Mouse (Mus musculus) adrenal gland, adult 2 months (tissue): Measurements from ENCODE around the gene Azi2. TPM values are rescaled to one million over a fixed set of nuclear protein-coding genes. Genes with fewer than 3 reads are reported as not detected.

Source experiments
- DNase-seq: peaks from one replicate; pipeline ENCODE4 v3.0.0; 2021
- microRNA-seq, 2 experiments: library from miRNA; unstranded; fragments of <30 nt; microRNA quantifications; one replicate each; pipeline ENCODE4 v1.2.0; 2021
- polyA plus RNA-seq: library from polyadenylated mRNA; depleted of rRNA; stranded (reverse); fragments of >200 nt; gene quantifications from 2 replicates; pipeline ENCODE4 v1.2.3, GENCODE M21; 2012; rRNA removed
- total RNA-seq, 2 experiments: library from RNA; stranded (reverse); gene quantifications; 2 replicates each; pipeline ENCODE4 v1.2.3; 2021

Gene Azi2
- total and polyA plus RNA-seq, 3 experiments, result 37.5 to 76.7 (median 68.6) TPM

DNA sequence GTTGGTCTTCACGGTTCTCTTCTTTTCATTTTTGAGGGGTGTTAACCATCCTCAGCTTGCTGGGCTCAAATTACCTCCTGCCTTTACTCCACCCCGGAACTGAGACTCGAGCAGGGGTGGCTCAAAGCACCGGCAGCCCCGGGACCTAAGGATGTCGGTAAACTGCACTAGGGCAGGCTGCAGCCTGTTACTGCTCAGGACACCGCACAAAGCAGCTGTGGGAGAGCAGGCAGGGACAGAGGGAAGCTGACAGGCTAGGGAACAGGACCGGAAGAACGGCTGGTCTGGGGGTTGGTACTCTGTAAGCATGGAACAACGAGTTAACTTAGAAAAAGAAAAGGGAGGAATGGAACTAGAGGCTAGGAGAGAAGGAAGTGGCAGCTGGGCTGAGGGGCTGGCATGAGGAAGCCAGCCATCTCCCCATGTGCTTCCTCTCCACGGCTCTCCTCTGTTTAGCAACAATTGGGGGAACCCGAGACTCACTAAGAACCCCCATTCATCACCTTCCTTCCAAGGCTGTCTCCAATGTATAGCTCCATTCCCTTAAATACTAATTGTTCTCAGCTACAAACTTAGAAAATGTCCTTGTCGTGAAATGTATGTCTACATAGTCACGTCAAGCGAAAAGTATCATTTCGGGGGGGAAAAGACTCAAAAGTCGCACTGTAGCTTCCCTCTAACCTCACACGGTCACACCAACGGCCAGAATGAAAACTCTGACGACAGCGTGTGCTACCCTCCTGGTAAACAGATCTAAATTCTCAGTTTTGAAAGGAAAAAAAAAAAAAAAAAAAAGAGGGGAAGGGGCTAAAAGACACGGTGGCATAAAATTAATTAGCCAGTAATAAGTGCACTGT is 42.5 kb downstream of the Azi2 start:
- DNase-seq, result no peak

DNA sequence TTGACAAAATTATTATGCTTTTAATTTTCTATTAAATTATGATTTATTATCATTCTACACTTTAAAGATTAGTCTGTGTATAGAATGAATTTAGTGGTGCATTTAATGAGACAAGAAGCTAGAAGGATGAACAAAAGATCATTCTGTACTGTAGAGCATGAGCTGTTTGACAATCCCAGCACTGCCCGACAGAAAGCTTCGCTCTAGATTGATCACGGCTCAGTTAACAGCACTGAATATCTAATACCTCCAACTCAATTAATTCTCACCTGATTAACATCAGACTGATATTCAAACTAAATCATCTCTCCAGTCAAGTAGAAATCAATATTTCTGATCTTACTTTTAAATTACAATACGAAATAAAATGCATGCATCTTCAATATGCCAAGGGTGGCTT is 43.5 kb downstream of the Azi2 start:
- DNase-seq, result no peak

DNA sequence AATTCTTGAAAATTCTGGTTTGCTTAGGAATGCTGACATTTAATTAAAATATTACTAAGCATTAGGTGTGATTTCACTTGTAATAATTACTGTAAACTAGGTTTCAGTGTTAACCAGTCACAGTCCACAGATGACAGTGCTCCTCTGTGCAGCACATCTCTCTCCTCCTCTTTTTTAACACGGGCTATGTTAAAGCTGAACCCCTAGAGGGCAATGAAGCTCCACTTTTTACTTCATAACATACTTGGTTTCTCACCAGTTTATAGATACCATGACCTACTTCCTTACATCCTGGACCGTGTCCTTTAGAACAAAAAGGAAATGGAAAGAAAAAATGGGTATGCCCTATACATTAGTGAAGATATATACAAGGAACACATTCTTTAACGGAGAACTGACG is 59.1 kb downstream of the Azi2 start:
- DNase-seq, result no peak

DNA sequence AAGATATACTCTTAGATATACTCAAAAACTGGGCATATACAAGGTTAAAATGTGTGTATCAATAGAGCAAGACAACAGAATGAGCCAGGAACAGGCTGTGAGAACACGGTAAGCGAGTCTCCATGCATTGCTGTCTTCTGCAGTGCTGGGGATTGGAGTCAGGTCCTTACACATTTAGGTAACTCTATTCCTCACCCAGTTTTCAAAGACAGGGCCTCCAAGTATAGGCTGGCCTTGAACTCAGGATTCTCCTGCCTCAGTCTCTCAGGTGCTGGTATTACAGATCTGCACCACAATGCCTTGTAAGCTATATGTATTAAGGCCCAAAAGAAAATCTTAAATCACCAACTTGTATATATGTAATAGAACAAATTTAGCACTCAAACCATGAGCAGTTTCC is 60.2 kb downstream of the Azi2 start:
- no peak for DNase-seq

DNA sequence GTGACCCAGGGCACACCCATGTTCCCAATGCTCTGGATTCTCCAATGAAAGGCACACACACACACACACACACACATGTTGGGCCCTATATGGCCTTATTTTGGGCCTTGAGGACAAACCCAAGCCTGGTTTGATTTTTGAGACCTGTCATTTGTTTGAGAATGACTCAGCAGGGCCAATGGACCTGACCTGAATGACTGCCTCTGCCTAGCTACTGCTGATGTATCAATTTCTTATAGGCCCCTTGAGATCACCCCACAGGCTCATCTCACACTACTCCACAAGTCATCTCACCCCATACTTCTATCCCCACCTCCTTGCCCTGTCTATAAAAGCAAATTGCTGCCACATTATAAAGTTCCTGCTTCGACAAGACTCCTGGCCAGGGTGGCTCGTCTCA is 61.5 kb downstream of the Azi2 start:
- DNase-seq, result no peak

DNA sequence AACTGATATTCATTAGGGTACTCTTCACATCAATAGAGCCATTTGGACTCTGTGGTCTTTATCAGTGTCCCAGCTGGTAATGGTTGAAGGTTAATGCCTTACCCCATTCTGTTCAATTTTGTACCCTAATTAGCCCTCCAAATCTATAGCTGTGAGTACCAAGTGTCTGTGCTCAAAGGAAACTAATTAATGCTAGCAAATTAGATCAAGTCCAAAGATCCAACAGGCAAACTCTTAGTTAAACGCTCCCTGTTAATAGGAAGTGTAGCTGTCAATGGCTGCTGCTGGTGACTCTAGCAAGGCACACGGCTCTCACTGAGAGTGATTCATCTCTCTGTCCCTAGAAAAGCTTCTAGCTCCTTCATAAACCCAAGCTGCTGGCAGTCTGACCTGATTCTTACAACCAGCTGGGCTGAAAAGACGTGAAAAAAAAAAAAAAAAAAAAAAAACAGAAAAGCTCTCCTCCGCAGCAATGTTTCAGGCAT is 68.3 kb downstream of the Azi2 start:
- DNase-seq, result no peak

DNA sequence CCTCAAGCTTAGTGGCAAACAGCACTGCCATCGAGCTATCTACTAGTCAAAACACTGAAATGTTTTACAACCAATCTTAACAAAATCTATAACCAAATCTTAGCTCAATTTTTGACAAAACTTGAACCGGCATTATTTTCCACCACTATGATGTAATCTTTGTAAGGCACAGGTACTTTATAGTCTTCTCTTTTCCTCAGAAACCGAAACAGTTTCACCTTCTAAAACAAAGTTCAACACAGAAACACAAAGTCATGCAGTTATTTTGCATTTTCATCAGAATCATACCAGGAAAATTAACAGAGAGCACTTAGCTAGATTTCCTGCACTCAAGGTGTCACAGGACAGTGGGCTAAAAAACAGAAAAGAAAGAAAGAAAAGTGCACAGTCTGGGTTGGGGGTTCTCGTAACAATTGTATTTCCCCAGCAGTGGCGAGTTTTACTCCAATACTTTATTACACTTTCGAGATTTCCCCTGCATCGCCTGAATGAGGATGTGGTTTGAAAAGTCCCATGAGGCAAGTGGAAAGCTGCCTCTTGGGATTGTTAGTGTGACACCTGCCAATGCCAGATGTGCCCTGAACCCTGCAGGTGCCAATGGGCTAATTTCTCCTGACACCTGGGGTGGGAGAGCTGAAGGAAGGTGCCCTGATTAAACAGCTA is 69.5 kb downstream of the Azi2 start:
- no peak for DNase-seq

DNA sequence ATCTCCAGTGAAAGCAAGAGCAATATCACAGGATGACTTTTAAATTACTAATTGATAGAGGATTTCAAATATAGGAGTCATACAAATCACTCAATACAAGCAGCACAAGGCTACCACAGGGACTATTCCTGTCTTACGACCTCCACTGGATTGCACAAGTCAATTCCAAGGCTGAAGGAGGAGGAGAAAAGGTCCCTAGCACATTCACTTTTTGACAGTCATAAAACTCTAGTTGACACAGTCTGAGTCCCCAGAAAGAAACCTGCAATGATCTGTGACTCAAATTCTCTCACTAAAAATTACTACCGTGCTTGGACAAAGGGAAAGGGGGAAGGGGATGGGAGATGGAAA is 70.0 kb downstream of the Azi2 start:
- DNase-seq, result peak; percentile 70

Small RNA genes lying within 50 kb of the gene (microRNA-seq; reads per million reads assigned to microRNA genes)
- gene Gm22008, result 0 reads per million in 2 experiments

Other genes with a start within 250 kb of the Azi2 start
- gene Cmc1, start 109.7 kb downstream of the Azi2 start, total RNA-seq, result 10 to 100 TPM; 27.2 to 32.6 TPM
- 1.4 and 1.9 TPM in 2 replicates for gene Cmc1, start 109.7 kb downstream of the Azi2 start, polyA plus RNA-seq